Mouse (Mus musculus) left cerebral cortex, postnatal 25 days (tissue): ENCODE results near the gene Pomt2. TPM values are rescaled to one million over a fixed set of nuclear protein-coding genes. Genes with fewer than 3 reads are reported as not detected.
A peak's percentile ranks its signal among the peaks of the same experiment; 100 is the strongest.

Experiments used
- DNase-seq, 2 experiments: peaks; one replicate each; pipeline ENCODE4 v3.0.0; 2022; ENCODE audit warnings: low spot score in 2 of 2, mixed read lengths in 1 of 2
- intact Hi-C: fragments of 180-260 bp; cut with DNase I; formaldehyde crosslinking; loops from one replicate; pipeline ENCODE4 v1.15.1; 2025
- total RNA-seq, 2 experiments: library from RNA; stranded (reverse); gene quantifications; 2 replicates each; pipeline ENCODE4 v1.2.3; 2021

Gene Pomt2
- total RNA-seq, 2 experiments from 2014 or later = 18.2 to 20.8 TPM

DNA sequence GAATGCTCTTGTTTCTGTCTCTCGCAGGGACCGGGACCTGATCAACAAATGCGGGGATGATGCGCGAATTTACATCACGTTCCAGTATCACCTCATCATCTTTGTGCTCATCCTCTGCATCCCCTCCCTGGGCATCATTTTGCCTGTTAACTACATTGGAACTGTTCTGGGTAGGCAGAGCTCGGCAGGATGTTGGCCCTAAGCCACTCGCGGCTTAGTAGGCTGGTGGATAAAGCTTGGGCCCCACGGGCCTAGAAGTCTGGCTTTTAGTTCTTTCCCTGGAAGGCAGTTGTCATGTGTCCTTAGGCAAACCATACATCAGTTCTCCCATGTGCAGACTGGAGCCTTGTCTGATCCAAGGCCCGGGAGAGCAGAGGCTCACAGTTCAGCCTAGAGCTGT, 82.3 kb downstream of the Pomt2 start:
- intact Hi-C loops = no loop called here
- DNase-seq = peak in 1 of 2 experiments; percentile 33

DNA sequence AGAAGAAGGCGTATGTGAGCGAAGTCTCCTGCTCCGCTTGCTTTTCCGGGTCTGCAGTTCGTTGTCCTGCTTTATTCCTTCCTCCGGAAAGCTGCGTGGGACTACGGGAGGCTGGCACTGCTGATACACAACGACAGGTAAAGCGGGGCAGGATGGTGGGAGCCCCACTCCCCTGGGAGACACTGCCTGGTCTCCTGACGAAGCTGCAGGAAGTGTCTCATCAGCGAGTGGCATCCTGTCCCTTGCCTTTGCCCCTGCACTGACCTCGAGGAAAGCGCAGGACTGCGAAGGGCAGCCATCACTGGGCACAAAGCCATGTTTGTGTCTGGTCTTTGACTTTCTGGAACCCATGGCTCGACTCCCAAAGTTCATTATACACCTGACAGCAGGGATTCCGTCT, 90.7 kb downstream of the Pomt2 start:
- intact Hi-C loops = no loop called here
- DNase-seq = no peak

Other genes starting within 250 kb of the Pomt2 start
- 10 to 100 TPM; 79.9 to 87.8 TPM for gene Cipc, start 200.9 kb downstream of the Pomt2 start, total RNA-seq
- 10 to 100 TPM; 51.9 to 54.0 TPM for gene Zdhhc22, start 157.5 kb downstream of the Pomt2 start, total RNA-seq
- 10 to 100 TPM; 42.0 to 45.8 TPM for gene Tmem63c, start 126.6 kb downstream of the Pomt2 start, total RNA-seq
- 1 to 10 TPM; 8.0 to 9.8 TPM for gene Ngb, start 45.4 kb downstream of the Pomt2 start, total RNA-seq
- gene Gstz1, start 803 bp downstream of the Pomt2 start, total RNA-seq = 10 to 100 TPM; 45.5 to 48.5 TPM
- 1 to 10 TPM; 4.5 to 4.7 TPM for gene Samd15, start 51.8 kb upstream of the Pomt2 start, total RNA-seq
- 10 to 100 TPM; 30.7 to 32.4 TPM for gene Tmed8, start 52.5 kb upstream of the Pomt2 start, total RNA-seq
- gene Noxred1, start 90.8 kb upstream of the Pomt2 start, total RNA-seq = 1 to 10 TPM; 1.7 to 2.0 TPM
- gene Vipas39, start 118.3 kb upstream of the Pomt2 start, total RNA-seq = 10 to 100 TPM; 52.7 to 54.4 TPM
- 100 to 1,000 TPM; 173 to 176 TPM for gene Ahsa1, start 118.5 kb upstream of the Pomt2 start, total RNA-seq
- gene Ism2, start 151.7 kb upstream of the Pomt2 start, total RNA-seq = under 1 TPM; 0.18 to 0.43 TPM
- 10 to 100 TPM; 35.3 to 37.9 TPM for gene Sptlc2, start 240.4 kb upstream of the Pomt2 start, total RNA-seq